Comparison of ENCODE assay signal across 8 mouse cellular contexts in the genomic region with DNA sequence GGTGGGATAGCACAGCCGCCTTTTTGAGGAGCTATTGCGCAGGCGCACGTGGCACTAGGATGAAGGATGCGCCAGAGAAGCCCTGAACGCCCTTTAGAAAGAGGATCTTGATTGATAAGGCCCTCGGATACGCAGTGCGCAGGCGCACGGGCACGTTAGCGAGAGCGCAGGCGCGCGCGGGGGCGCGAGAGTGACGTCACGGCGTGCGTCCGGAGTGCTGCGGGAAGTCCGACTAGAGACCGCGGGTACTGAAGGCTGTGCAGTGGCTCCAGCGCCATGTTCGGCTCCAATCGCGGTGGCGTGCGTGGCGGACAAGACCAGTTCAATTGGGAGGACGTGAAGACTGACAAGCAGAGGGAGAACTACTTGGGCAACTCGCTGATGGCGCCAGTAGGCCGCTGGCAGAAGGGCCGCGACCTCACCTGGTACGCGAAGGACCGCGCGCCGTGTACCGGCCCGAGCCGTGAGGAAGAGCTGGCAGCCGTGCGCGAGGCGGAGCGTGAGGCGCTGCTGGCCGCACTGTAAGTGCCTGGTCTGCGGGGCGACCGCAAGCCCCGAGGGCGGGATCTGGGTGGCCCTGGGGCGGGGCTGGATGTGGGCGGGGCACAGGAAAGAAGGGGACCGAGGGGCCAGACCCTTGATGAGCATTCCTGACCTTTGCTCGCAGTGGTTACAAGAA. TPM values are rescaled to one million over a fixed set of nuclear protein-coding genes. Genes with fewer than 3 reads are reported as not detected.
DNase-seq lines count a peak whose midpoint lies in the region; ATAC-seq and TF ChIP-seq lines count a peak whose summit lies in the region.

A gene (plus strand): TSS at position 169 of the 679 bp plus-strand sequence.

- WGBS in hindbrain, embryonic 16.5 days = under 1% methylated on average over 66 of the region's 67 CpGs

- H3K27me3 ChIP-seq in hindbrain, embryonic 16.5 days (replicated peaks; ENCODE audit: control insufficient read depth, insufficient read depth, low read length) = no peaks in the 10 kb centered on the region

- H3K4me1 ChIP-seq in hindbrain, embryonic 16.5 days (ENCODE audit: control insufficient read depth, insufficient read depth, low read depth, low read length) = peaks cover 22% of the 10 kb centered on the region

- ATAC-seq in common myeloid progenitor, adult 5-6 weeks (replicated peaks; ENCODE audit: low read depth, poor library complexity, severe bottlenecking) = peak; percentile 57
- ATAC-seq in hindbrain, embryonic 16.5 days = peak; percentile 92

- peak; percentile 97 for DNase-seq in ZHBTc4 (ENCODE audit: low read depth, low spot score)
- DNase-seq in gastrocnemius, adult 2 months = peak; percentile 94
- DNase-seq in left cerebral cortex, adult 18-20 months (ENCODE audit: low spot score in 2 of 2) = peak; percentile 92 to 95
- peak; percentile 95 to 96 for DNase-seq in lung, postnatal 4 days
- peak; percentile 97 for DNase-seq in retina, postnatal 1 day
- DNase-seq in thymus, postnatal 4 days = peak; percentile 94

- no peak for TF ChIP-seq CTCF in gastrocnemius, adult 2 months (IDR thresholded peaks at IDR 0.05)

- H3K27ac ChIP-seq in gastrocnemius, adult 2 months = peak within 1 kb of the TSS; percentile 96
- peak within 1 kb of the TSS; percentile 89 for H3K27ac ChIP-seq in hindbrain, embryonic 16.5 days (ENCODE audit: low read depth, low read length)

- intact Hi-C loops in gastrocnemius, adult 2 months (cut with DNase I) = no loop called here

- H3K9me3 ChIP-seq in hindbrain, embryonic 16.5 days (ENCODE audit: control insufficient read depth, low read length) = no peaks in the 10 kb centered on the region

- peak within 1 kb of the TSS; percentile 86 for H3K9ac ChIP-seq in hindbrain, embryonic 16.5 days (ENCODE audit: low read depth, low read length)

- peak within 1 kb of the TSS; percentile 90 for H3K4me2 ChIP-seq in hindbrain, embryonic 16.5 days (ENCODE audit: low read length)

- H3K4me3 ChIP-seq in gastrocnemius, adult 2 months = peak within 1 kb of the TSS; percentile 86
- H3K4me3 ChIP-seq in hindbrain, embryonic 16.5 days (ENCODE audit: low read length) = peak within 1 kb of the TSS; percentile 87

- peaks cover 24% of the 10 kb centered on the region for H3K36me3 ChIP-seq in hindbrain, embryonic 16.5 days (ENCODE audit: control insufficient read depth, insufficient read depth, low read length)

RNA-seq across cellular contexts. Expression of the gene that starts here (rescaled TPM):
- 16.6 and 18.6 TPM in 2 replicates for total RNA-seq in common myeloid progenitor, adult 5-6 weeks (2017)
- 1 to 10 TPM; 2.6 to 3.0 TPM for total RNA-seq in gastrocnemius, adult 2 months (2021)
- 26.8 and 27.6 TPM in 2 replicates for polyA plus RNA-seq in hindbrain, embryonic 16.5 days (2015; fragmentation: Nextera tagmentation; extraction: Ambion mirVana)
- 10 to 100 TPM; 20.6 to 21.2 TPM for total RNA-seq in left cerebral cortex, adult 18-20 months (2021)

Comparison
In these comparisons a context has a peak if more than half of its experiments do, and no peak if none do; other contexts are left out.
1. Peak in every context shown above with its lines: DNase-seq, ATAC-seq, H3K4me3 ChIP-seq and H3K27ac ChIP-seq.